Mouse (Mus musculus) forebrain, embryonic 12.5 days (tissue): ENCODE results near the gene Smim5. TPM values are rescaled to one million over a fixed set of nuclear protein-coding genes. Genes with fewer than 3 reads are reported as not detected.
A peak's percentile ranks its signal among the peaks of the same experiment; 100 is the strongest.
"Not testable (repeated sequence)": the region's sequence is repeated elsewhere in the genome, so short reads cannot be mapped to it uniquely, and the experiment has no call there.

Source experiments
- ATAC-seq: fragments of 200-750 bp; cut with Nextera tagmentation; 2 replicates; pipeline ENCODE4 v1.8.0; 2017; ENCODE audit warnings: moderate TSS enrichment; ENCODE audit not compliant: low FRiP score
- H3K27ac ChIP-seq: fragments of 300-500 bp; sonication (generic); 2 replicates; pipeline ENCODE4 v1.5.1; 2016; ENCODE audit warnings: mild to moderate bottlenecking
- H3K27me3 ChIP-seq: fragments of 300-500 bp; sonication (generic); 2 replicates; pipeline ENCODE4 v1.6.1; 2016; ENCODE audit warnings: mild to moderate bottlenecking
- H3K36me3 ChIP-seq: fragments of 300-500 bp; sonication (generic); replicated peaks from 2 replicates; pipeline ENCODE4 v1.6.1; 2016; ENCODE audit warnings: mild to moderate bottlenecking
- H3K4me1 ChIP-seq: fragments of 300-500 bp; sonication (generic); 2 replicates; pipeline ENCODE4 v1.6.1; 2016
- H3K4me2 ChIP-seq: fragments of 300-500 bp; sonication (generic); 2 replicates; pipeline ENCODE4 v1.6.1; 2016; ENCODE audit warnings: mild to moderate bottlenecking, moderate library complexity
- H3K4me3 ChIP-seq: fragments of 300-500 bp; sonication (generic); replicated peaks from 2 replicates; pipeline ENCODE4 v1.5.1; 2016; ENCODE audit warnings: mild to moderate bottlenecking
- H3K9ac ChIP-seq: fragments of 300-500 bp; sonication (generic); 2 replicates; pipeline ENCODE4 v1.6.1; 2016; ENCODE audit warnings: mild to moderate bottlenecking
- H3K9me3 ChIP-seq: fragments of 300-500 bp; sonication (generic); 2 replicates; pipeline ENCODE4 v1.6.1; 2016
- WGBS: fragments of 180-500 bp; shearing (Covaris S2); methylation state at CpG from one replicate; pipeline ENCODE4 v1.1.7; 2016; 5-methylcytosine and 5-hydroxymethylcytosine counted together
- polyA plus RNA-seq: library from polyadenylated mRNA; unstranded; fragments of >200 nt; fragmentation: Nextera tagmentation; extraction: Ambion mirVana; gene quantifications from 2 replicates; pipeline ENCODE4 v1.2.1, GENCODE M21; 2016

The Smim5 gene
- 1.1 and 1.3 TPM in 2 replicates for polyA plus RNA-seq

DNA sequence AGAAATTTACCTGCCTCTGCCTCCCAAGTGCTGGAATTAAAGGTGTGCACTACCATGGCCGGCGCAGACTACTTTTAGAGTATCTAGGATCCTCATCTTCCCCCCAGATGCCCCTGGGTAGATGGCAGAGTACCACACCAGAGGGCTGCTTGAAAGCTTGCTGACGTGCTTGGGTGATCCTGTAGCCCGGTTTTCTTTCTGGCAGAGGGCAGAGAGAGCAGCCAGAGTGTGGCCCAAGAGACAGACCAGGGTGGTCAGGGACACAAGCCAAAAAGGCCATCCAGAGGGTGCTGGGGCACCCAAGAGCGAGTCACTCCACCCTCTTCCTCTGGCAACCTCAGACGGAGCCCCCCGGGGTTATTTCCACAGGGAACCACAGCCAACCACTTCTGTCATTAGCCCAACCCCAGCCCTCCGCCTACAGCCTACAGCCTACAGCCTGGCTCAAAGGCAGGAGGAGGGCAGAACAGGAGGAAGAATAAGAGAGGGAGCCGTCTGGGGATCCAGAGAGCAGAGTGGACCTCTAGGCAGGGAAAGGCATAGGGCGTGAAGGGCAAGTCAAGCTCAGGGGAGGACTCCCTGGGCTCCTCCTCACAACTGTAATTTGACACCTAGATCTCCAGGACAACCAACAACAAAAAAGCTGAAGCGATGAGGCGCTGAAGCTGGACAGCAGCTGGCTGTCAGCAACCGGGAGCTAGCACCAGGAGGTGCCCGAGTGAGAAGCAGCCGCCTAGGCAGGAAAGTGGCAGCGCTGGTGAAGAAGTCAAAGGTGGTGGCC is at the start of gene Smim5:
TSS of gene Smim5 (plus strand) at position 481 of the 781 bp plus-strand sequence.
- no peak within 1 kb of the TSS for H3K4me3 ChIP-seq
- no peak within 1 kb of the TSS for H3K4me2 ChIP-seq
- no peaks in the 10 kb centered on the region for H3K9me3 ChIP-seq
- H3K36me3 ChIP-seq, result peaks cover 23% of the 10 kb centered on the region
- no peaks in the 10 kb centered on the region for H3K27me3 ChIP-seq
- ATAC-seq, result no peak
- 0 out of 2 replicates have a peak within 1 kb of the TSS, but pooled peaks have one; percentile 25 for H3K9ac ChIP-seq
- H3K4me1 ChIP-seq, result peaks cover 13% of the 10 kb centered on the region
- 0 out of 2 replicates have a peak within 1 kb of the TSS, but pooled peaks have one; percentile 9 for H3K27ac ChIP-seq
- 31% methylated on average over 16 of the region's 16 CpGs for WGBS

- Histone ChIP-seq H3K4me1 (peaks cover 18% of the 10 kb centered on the region), H3K36me3 (no peaks in the 10 kb centered on the region), H3K27me3 (peaks cover 40% of the 10 kb centered on the region), H3K9ac (no peak overlapping the region), H3K4me3 (no peak overlapping the region), H3K27ac (no peak overlapping the region), H3K4me2 (no peak overlapping the region), H3K9me3 (no peaks in the 10 kb centered on the region)
- WGBS, result 80% methylated on average over 6 of the region's 6 CpGs
- no peak for ATAC-seq
Measured at GRCm38 (mm10) chr11:115854674-115855073, 45.1 kb upstream of the Smim5 start.

GRCm38 (mm10) chr11:115857146-115857545 is 42.6 kb upstream of the Smim5 start:
- not testable (repeated sequence) for ATAC-seq, H3K4me3 ChIP-seq, H3K4me2 ChIP-seq, H3K27ac ChIP-seq, H3K9me3 ChIP-seq, H3K9ac ChIP-seq, H3K36me3 ChIP-seq
- WGBS, result 87% methylated on average over 4 of the region's 4 CpGs
- H3K4me1 ChIP-seq, result peaks cover 19% of the 10 kb centered on the region
- H3K27me3 ChIP-seq, result peaks cover 65% of the 10 kb centered on the region

DNA sequence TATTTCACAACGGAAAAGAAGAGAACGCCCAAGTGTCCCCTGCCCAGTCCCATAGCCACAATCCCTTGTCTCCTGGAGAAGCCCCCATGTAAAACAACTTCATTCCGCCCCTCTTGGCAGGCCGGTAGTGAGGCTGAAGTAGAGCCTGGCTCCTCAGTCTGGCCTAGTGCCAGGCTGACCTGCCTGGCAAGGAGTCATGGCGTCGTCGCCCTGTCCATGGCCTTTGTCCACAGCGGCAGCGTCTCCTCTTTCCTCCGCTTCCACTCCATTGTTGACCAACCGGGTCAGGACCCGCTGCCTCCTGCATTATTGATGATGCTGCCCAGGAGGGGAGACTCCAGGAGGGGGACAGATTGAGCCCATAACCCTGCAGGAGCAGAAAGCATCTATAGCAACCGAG is 41.8 kb upstream of the Smim5 start:
- H3K27me3 ChIP-seq, result peaks cover 71% of the 10 kb centered on the region

DNA sequence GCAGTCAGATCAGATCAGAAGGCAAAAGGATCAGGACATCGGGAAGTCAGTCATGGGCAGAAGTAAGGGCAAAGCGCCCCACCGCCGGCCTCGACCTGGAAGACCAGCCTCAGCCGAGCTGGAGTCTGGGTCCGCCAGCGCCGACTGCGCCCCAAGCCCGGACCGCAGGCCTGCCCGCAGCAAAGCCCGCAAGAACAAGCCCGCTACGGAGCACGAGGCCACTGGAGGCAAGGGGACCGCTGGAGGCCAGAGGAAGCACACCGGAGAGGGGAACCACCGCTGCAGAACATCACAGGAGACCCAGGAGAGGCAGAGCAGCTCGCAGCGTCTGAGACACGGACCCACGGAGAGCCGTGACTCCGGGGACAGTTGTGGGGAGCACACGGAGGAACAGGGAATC is 41.4 kb upstream of the Smim5 start, which contains the start of gene Myo15b:
TSS of gene Myo15b (plus strand) at position 53 of the 400 bp plus-strand sequence.
- Histone ChIP-seq H3K27ac (no peak within 1 kb of the TSS), H3K4me3 (peak within 1 kb of the TSS; percentile 27), H3K4me2 (peak within 1 kb of the TSS; percentile 52), H3K36me3 (no peaks in the 10 kb centered on the region), H3K27me3 (peaks cover 73% of the 10 kb centered on the region), H3K9me3 (no peaks in the 10 kb centered on the region), H3K4me1 (peaks cover 19% of the 10 kb centered on the region), H3K9ac (no peak within 1 kb of the TSS)
- WGBS, result 11% methylated on average over 27 of the region's 27 CpGs
- ATAC-seq, result no peak

More for the DNA sequence above, 41.8 kb upstream of the Smim5 start:
- H3K9me3 ChIP-seq, result no peaks in the 10 kb centered on the region
- no peak overlapping the region for H3K27ac ChIP-seq
- no peak overlapping the region for H3K4me2 ChIP-seq
- no peak overlapping the region for H3K4me3 ChIP-seq
- H3K9ac ChIP-seq, result no peak overlapping the region
- ATAC-seq, result no peak
- 53% methylated on average over 13 of the region's 13 CpGs for WGBS
- H3K4me1 ChIP-seq, result peaks cover 19% of the 10 kb centered on the region
- no peaks in the 10 kb centered on the region for H3K36me3 ChIP-seq

DNA sequence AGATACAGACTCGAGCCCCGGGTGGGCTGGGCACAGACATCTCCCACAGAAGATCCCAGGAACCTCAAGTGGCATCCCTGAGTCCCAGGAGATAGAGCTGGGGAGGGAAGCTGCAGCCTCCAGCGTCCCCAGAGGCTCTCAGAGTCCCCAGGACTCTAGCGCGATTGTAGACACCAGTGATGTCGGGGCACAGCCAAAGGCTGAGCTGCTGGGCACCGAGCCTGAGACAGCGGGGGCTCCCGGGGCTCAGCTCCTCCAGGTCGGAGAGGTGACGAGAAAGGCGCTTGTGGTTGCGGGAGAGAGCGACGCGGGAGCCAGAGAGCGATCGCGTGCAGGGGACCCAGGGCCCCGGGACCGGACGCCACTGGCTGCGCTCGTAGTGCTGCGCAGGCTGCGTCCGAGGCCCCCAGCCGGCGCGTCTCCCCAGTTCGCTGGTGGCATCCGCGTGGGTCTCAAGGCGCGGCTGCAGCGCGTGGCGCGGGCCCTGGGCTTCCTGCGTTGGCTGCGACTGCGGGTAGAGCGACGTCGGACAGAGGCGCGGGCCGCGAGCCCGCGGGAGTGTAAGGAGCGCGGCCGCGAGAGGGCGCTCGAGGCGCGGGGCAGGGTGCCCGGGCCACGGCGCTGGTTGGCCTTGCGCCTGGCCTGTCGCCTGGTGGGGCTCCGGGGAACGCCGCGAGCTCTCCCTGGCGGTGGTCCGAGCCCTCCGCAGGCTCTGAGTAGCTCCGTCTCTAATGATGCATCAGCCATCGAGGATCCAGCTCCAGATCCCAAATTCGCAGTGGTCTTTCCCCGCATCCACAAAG is 40.4 kb upstream of the Smim5 start:
- 2% methylated on average over 73 of the region's 75 CpGs for WGBS

DNA sequence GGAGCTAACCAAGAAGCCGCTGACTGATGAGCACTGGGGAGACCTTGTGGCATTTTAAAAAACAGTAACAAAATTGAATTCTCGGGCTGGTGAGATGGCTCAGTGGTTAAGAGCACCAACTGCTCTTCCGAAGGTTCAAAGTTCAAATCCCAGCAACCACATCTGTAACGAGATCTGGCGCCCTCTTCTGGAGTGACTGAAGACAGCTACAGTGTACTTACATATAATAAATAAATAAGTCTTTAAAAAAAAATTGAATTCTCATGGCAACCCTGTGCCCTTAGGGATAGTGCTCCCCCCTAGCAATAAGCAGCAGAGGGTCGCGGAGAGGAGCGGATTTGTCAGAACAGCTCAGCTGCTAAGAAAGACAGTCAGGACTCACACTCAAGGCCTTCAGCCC is 35.9 kb upstream of the Smim5 start:
- Histone ChIP-seq H3K4me1 (peaks cover 9% of the 10 kb centered on the region), H3K27me3 (peaks cover 49% of the 10 kb centered on the region), H3K4me3 (no peak overlapping the region), H3K9me3 (no peaks in the 10 kb centered on the region), H3K36me3 (no peaks in the 10 kb centered on the region), H3K9ac (no peak overlapping the region), H3K27ac (no peak overlapping the region), H3K4me2 (no peak overlapping the region)
- ATAC-seq, result no peak
- 89% methylated on average over 8 of the region's 8 CpGs for WGBS

More for the DNA sequence above, 40.4 kb upstream of the Smim5 start:
- Histone ChIP-seq H3K4me1 (peaks cover 19% of the 10 kb centered on the region), H3K36me3 (no peaks in the 10 kb centered on the region), H3K9me3 (no peaks in the 10 kb centered on the region), H3K9ac (no peak overlapping the region), H3K4me2 (peak overlapping the region; percentile 52), H3K27ac (no peak overlapping the region), H3K4me3 (peak overlapping the region; percentile 27), H3K27me3 (peaks cover 73% of the 10 kb centered on the region)
- peak; percentile 86 for ATAC-seq

DNA sequence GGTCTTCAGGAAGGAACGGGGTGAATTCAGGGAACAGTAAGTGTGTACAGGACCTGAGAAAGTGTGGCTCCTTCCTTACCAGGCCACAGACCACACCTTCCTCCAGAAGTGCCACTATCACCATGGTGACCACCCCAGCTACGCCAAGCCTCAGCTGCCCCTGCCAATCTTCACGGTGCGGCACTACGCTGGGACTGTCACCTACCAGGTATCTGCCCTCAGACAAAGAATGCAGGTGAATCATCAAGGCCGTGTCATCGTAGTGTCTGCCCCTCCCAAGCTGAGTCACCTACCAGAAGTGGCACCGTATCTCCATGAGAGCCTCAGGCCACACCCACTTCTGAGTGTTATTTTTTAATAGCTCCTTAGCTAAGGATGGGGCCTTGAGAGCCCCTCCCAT is 30.4 kb upstream of the Smim5 start:
- H3K36me3 ChIP-seq, result no peaks in the 10 kb centered on the region
- H3K9ac ChIP-seq, result no peak overlapping the region
- no peaks in the 10 kb centered on the region for H3K9me3 ChIP-seq
- no peak overlapping the region for H3K4me3 ChIP-seq
- no peaks in the 10 kb centered on the region for H3K4me1 ChIP-seq
- H3K4me2 ChIP-seq, result no peak overlapping the region
- ATAC-seq, result no peak
- peaks cover 11% of the 10 kb centered on the region; the same call in 1 of the 2 replicates for H3K27me3 ChIP-seq
- H3K27ac ChIP-seq, result no peak overlapping the region
- WGBS, result 83% methylated on average over 8 of the region's 8 CpGs

GRCm38 (mm10) chr11:115872437-115872836 is 27.3 kb upstream of the Smim5 start:
- Histone ChIP-seq H3K4me3 (no peak overlapping the region), H3K27ac (no peak overlapping the region), H3K9me3 (no peaks in the 10 kb centered on the region), H3K9ac (no peak overlapping the region), H3K36me3 (no peaks in the 10 kb centered on the region), H3K27me3 (0 out of 2 replicates have a peak, but pooled peaks cover 4% of the 10 kb centered on the region), H3K4me2 (no peak overlapping the region), H3K4me1 (no peaks in the 10 kb centered on the region)
- ATAC-seq, result no peak
- 77% methylated on average over 4 of the region's 4 CpGs for WGBS

GRCm38 (mm10) chr11:115875935-115876334 is 23.8 kb upstream of the Smim5 start:
- Histone ChIP-seq H3K9me3 (no peaks in the 10 kb centered on the region), H3K36me3 (no peaks in the 10 kb centered on the region), H3K4me2 (no peak overlapping the region), H3K4me3 (no peak overlapping the region), H3K4me1 (no peaks in the 10 kb centered on the region), H3K27me3 (0 out of 2 replicates have a peak, but pooled peaks cover 4% of the 10 kb centered on the region), H3K27ac (no peak overlapping the region), H3K9ac (no peak overlapping the region)
- WGBS, result 83% methylated on average over 3 of the region's 3 CpGs
- ATAC-seq, result no peak

GRCm38 (mm10) chr11:115876438-115876837 is 23.3 kb upstream of the Smim5 start:
- no peak overlapping the region for H3K4me2 ChIP-seq
- no peak for ATAC-seq
- no peak overlapping the region for H3K9ac ChIP-seq
- H3K4me3 ChIP-seq, result no peak overlapping the region
- H3K36me3 ChIP-seq, result no peaks in the 10 kb centered on the region
- no peak overlapping the region for H3K27ac ChIP-seq
- no peaks in the 10 kb centered on the region for H3K4me1 ChIP-seq
- no peaks in the 10 kb centered on the region for H3K9me3 ChIP-seq
- 0 out of 2 replicates have a peak, but pooled peaks cover 4% of the 10 kb centered on the region for H3K27me3 ChIP-seq
- WGBS, result 81% methylated on average over 5 of the region's 5 CpGs

GRCm38 (mm10) chr11:115877174-115877755 is 22.5 kb upstream of the Smim5 start:
- no peaks in the 10 kb centered on the region for H3K4me1 ChIP-seq
- H3K27me3 ChIP-seq, result 0 out of 2 replicates have a peak, but pooled peaks cover 4% of the 10 kb centered on the region
- no peak overlapping the region for H3K4me3 ChIP-seq
- no peak overlapping the region for H3K27ac ChIP-seq
- H3K36me3 ChIP-seq, result no peaks in the 10 kb centered on the region
- no peak for ATAC-seq
- no peaks in the 10 kb centered on the region for H3K9me3 ChIP-seq
- 75% methylated on average over 6 of the region's 6 CpGs for WGBS
- H3K9ac ChIP-seq, result no peak overlapping the region
- H3K4me2 ChIP-seq, result no peak overlapping the region
